Mouse (Mus musculus): ENCODE measurements around the gene Lnx1.

Gene Lnx1

DNA sequence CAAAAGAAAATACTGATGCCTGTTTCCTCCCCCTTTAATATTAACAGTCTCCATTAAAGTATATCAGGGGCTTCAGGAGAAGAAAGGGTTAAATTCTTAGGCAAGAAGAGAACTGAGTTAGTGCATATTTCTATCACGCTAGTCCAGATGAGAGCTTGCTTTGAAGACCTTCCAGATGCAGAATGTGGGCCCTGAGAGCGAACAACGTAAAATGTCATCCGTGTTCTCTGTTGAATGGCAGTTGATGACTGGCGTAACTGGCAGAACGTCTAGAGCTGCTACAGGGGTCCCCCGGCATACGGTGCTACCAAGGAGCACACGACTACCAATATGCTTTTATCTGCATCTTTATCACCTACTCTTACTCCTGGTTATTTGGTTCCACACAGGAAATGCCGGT is 100.3 kb downstream of the Lnx1 start:
- no peak for DNase-seq (ENCODE audit: low spot score in 2 of 2)

DNA sequence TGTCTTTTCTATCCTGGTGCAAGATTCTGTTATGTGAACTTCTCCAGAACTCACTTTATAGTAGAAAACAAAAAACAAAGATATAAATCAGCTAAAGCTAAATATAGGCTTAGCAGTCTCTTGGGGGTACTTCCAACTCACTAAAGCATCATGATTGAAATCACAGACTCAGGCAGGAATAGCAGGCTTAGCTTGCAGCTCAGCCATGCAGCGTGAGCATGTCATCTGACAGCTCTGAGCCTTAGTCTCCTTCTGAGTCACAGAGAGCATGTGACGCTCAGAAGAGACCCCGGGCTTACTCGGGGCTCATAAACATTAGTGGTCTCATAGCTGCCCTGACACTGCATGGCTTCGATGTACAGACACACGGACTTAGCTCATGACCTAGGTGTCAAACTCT is 100.7 kb downstream of the Lnx1 start:
- no peak for DNase-seq (ENCODE audit: low spot score in 2 of 2)

DNA sequence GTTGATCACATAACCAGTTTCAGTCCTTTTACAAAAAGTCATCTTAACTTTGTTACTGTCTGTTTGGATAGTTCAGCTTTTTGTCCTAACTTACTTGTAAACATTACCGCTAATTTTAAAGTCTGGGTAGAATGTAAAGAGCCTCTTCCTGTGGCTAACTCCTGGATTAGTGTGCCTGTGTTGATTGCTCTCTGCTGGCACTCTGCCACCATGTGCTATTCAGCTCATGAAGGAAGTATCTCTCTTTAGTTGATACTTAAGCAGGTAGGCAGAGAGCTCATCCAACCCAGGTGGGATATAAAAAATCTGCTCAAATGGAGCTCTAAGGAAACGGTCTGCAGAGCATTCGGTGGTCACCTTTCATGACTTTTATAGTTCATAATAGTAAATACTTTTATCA is 101.5 kb downstream of the Lnx1 start:
- DNase-seq (ENCODE audit: low spot score in 2 of 2) = no peak

DNA sequence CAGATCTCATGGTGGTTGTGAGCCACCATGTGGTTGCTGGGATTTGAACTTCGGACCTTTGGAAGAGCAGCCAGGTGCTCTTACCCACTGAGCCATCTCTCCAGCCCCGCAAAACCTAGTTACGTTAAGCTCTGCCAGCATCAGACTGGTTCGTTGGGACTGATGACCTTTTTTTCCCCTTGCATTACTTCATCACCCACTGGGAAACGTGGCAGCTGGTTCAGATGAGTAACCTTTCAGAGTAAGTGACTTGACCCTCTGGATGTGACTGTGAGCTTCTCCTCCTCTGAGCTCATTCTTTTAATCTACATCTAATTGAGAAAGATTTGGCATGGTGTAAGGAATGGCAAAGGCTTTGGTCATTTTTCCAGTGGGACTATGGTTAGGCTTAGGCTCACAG is 102.7 kb downstream of the Lnx1 start:
- no peak for DNase-seq (ENCODE audit: low spot score in 2 of 2)

DNA sequence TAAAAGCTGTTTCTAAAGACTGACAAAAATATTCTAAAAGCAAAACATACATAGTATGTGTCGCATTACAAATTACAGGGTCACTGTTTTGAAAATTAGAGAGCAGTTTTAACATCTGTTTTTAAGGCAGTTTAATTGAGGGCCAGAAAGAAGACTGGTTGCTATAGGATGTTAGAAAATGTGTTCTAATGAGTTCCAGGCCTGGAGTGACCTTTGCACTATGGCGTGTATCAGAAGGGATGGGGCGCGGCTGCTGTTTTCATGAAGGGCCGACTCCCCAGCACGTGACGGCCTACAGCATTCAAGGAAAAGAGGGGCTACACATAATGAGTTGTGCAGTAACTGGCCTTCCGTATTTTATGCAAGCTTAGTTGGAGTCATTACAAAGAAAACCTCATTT is 109.6 kb downstream of the Lnx1 start:
- no peak for DNase-seq (ENCODE audit: low spot score in 2 of 2)

DNA sequence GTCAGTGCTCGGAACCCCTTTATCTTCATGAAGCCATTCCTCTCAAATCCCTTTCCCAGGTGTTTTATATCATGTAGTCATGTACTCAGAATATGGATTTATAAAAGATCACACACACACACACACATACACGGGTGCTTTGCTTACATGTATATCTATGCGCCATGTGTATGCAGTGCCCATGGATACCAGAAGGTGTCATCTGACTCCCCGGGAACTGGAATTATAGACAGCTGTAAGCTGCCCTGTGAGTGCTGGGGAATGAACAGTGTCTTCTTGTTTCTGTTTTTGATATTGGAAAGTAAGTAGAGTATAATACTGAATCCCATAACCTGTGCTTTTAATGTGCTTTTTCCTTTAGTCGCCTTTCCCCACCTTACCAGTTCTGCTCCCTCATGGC is 111.3 kb downstream of the Lnx1 start:
- DNase-seq (ENCODE audit: low spot score in 2 of 2) = no peak

DNA sequence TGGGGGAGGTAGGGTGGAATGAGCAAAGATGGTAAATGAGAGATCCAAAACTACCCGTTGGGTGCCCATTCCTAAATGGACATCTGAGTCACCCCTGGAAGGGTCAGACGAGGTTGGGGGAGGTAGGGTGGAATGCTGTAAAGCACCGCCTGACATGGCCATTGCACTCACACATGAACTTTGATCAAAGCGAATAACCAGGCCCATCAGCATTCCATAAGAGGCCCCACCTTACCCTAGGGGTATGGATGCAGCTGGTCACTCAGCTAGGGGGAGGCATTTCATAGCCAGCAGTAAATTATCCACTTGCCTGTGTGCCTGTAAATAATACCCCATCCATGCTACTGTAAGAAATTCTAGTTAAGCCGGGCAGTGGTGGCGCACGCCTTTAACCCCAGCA is 113.6 kb downstream of the Lnx1 start:
- DNase-seq (ENCODE audit: low spot score in 2 of 2) = no peak

DNA sequence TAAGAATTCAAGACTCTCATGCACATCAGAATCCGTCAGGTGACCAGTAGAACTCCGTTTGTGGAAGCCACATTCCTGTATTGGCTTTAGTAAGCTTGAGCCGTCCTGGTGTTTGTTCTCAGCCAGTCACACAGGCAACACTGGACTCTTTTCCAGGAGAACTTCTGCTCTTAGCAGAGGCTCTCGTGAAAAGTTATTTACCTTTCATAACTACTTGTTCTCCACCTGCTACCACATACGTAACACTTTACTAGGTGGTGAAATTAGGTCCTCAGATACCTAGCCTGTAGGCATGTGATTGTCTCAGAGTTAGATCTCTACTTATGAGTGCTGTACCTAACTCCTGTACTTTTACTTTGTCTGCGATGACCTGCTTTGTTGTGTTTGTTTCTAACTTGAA is 130.9 kb downstream of the Lnx1 start:
- DNase-seq (ENCODE audit: low spot score in 2 of 2) = no peak

DNA sequence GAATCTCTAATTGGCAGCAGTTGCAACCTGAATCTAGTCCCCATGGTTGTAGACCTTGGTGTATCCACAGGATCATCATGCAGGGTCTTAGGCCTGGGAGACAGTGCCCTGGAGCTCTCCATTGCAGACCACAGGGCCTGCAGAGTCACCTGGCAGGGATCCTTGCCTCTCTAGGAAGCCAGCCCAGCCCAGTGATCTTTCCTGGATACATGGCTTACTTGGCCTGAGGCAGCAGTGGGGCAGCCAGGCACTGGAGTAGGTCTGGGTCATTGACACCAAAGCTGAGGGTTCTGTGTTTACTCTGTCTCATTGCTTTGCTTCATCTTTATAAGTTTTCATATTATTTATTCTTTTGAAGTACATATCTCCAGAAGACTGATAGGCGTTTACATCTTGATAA is 141.6 kb downstream of the Lnx1 start:
- DNase-seq (ENCODE audit: low spot score in 2 of 2) = no peak

DNA sequence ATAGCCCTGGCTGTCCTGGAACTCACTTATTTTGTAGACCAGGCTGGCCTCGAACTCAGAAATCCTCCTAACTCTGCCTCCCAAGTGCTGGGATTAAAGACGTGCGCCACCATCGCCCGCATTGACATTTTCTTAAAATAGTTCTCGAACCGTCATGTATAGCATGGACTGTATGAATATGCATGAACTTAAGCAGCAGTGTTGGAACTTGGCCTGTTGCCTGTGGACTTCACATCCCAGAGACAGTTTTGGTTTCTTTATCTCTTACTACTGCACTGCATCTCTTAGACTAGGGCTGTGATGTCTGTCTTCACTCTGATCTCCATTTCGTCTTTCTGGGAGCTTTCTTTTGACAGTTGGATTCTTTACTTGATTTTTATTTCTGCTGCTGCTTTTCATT is 153.1 kb downstream of the Lnx1 start:
- no peak for DNase-seq (ENCODE audit: low spot score in 2 of 2)

DNA sequence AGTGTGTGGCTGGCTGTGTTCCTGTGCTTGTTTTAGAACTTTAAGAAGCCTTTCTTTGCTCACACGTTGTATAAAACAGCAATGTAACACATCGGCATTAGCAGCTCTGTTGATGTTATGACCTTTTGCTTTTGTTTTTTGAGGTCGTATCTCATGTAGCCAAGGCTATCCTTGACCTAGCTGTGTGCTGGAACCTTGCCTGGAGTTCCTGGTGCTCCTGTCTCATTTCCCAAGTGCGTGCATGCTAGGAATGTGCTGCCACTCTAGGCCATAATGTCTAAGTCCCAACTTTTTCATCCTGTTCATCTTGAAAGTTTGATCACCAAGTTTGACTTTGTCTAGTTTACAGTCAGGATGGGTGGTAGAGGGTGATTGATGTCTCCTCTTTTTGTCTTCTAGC is 157.1 kb downstream of the Lnx1 start:
- DNase-seq (ENCODE audit: low spot score in 2 of 2) = no peak

All from spleen, postnatal 14 days (tissue).